Mouse (Mus musculus): ENCODE data around the gene Ptpn13. TPM values are rescaled to one million over a fixed set of nuclear protein-coding genes. Genes with fewer than 3 reads are reported as not detected.

The Ptpn13 gene
- polyA plus RNA-seq, 1 experiment from 2014 or later = 4.1 TPM

- no peaks in the 10 kb centered on the region for H3K27me3 ChIP-seq (replicated peaks; ENCODE audit: control insufficient read depth, insufficient read depth, low read length)
- peak; percentile 63 for ATAC-seq
- no peaks in the 10 kb centered on the region for H3K36me3 ChIP-seq (ENCODE audit: control insufficient read depth, insufficient read depth)
- H3K4me2 ChIP-seq (ENCODE audit: low read length) = peak overlapping the region; percentile 40
- WGBS = 27% methylated on average over 17 of the region's 17 CpGs
- peak overlapping the region; percentile 33; the same call in 1 of the 2 replicates for H3K9ac ChIP-seq (replicated peaks; ENCODE audit: low read depth, low read length)
- H3K4me3 ChIP-seq (replicated peaks; ENCODE audit: low read length) = 0 out of 2 replicates have a peak overlapping the region, but pooled peaks have one; percentile 15
- H3K4me1 ChIP-seq (replicated peaks; ENCODE audit: control insufficient read depth, insufficient read depth, low read length) = peaks cover 10% of the 10 kb centered on the region
- no peaks in the 10 kb centered on the region for H3K9me3 ChIP-seq (ENCODE audit: control insufficient read depth, low read length)
- no peak overlapping the region for H3K27ac ChIP-seq (ENCODE audit: low read length)
Observed at GRCm38 (mm10) chr5:103447806-103448416, 22.9 kb downstream of the Ptpn13 start.

- ATAC-seq = peak; percentile 63; the same call in 1 of the 2 replicates
- Histone ChIP-seq H3K9ac (replicated peaks; ENCODE audit: low read depth, low read length) (no peak overlapping the region), H3K4me1 (replicated peaks; ENCODE audit: control insufficient read depth, insufficient read depth, low read length) (peaks cover 10% of the 10 kb centered on the region), H3K36me3 (ENCODE audit: control insufficient read depth, insufficient read depth) (no peaks in the 10 kb centered on the region), H3K4me3 (replicated peaks; ENCODE audit: low read length) (no peak overlapping the region), H3K27ac (ENCODE audit: low read length) (no peak overlapping the region), H3K4me2 (ENCODE audit: low read length) (peak overlapping the region; percentile 40), H3K9me3 (ENCODE audit: control insufficient read depth, low read length) (no peaks in the 10 kb centered on the region), H3K27me3 (replicated peaks; ENCODE audit: control insufficient read depth, insufficient read depth, low read length) (no peaks in the 10 kb centered on the region)
- WGBS = 0% methylated on average over 1 of the region's 1 CpGs
Observed at GRCm38 (mm10) chr5:103448470-103448869, 23.5 kb downstream of the Ptpn13 start.

- no peak overlapping the region for H3K4me2 ChIP-seq (ENCODE audit: low read length)
- no peak overlapping the region for H3K9ac ChIP-seq (replicated peaks; ENCODE audit: low read depth, low read length)
- 100% methylated on average over 1 of the region's 1 CpGs for WGBS
- peaks cover 10% of the 10 kb centered on the region for H3K4me1 ChIP-seq (replicated peaks; ENCODE audit: control insufficient read depth, insufficient read depth, low read length)
- no peak overlapping the region for H3K4me3 ChIP-seq (replicated peaks; ENCODE audit: low read length)
- no peaks in the 10 kb centered on the region for H3K27me3 ChIP-seq (replicated peaks; ENCODE audit: control insufficient read depth, insufficient read depth, low read length)
- no peaks in the 10 kb centered on the region for H3K36me3 ChIP-seq (ENCODE audit: control insufficient read depth, insufficient read depth)
- ATAC-seq = no peak
- H3K9me3 ChIP-seq (ENCODE audit: control insufficient read depth, low read length) = no peaks in the 10 kb centered on the region
- no peak overlapping the region for H3K27ac ChIP-seq (ENCODE audit: low read length)
Observed at GRCm38 (mm10) chr5:103450663-103451062, 25.7 kb downstream of the Ptpn13 start.

GRCm38 (mm10) chr5:103453361-103454140, 28.6 kb downstream of the Ptpn13 start:
- Histone ChIP-seq H3K4me1 (replicated peaks; ENCODE audit: control insufficient read depth, insufficient read depth, low read length) (peaks cover under 1% of the 10 kb centered on the region; the same call in 1 of the 2 replicates), H3K4me2 (ENCODE audit: low read length) (no peak overlapping the region), H3K4me3 (replicated peaks; ENCODE audit: low read length) (no peak overlapping the region), H3K9ac (replicated peaks; ENCODE audit: low read depth, low read length) (no peak overlapping the region), H3K27ac (ENCODE audit: low read length) (no peak overlapping the region), H3K36me3 (ENCODE audit: control insufficient read depth, insufficient read depth) (no peaks in the 10 kb centered on the region), H3K9me3 (ENCODE audit: control insufficient read depth, low read length) (no peaks in the 10 kb centered on the region), H3K27me3 (replicated peaks; ENCODE audit: control insufficient read depth, insufficient read depth, low read length) (no peaks in the 10 kb centered on the region)
- ATAC-seq = no peak
- WGBS = 70% methylated on average over 14 of the region's 14 CpGs

- Histone ChIP-seq H3K4me1 (replicated peaks; ENCODE audit: control insufficient read depth, insufficient read depth, low read length) (no peaks in the 10 kb centered on the region), H3K9ac (replicated peaks; ENCODE audit: low read depth, low read length) (no peak overlapping the region), H3K4me3 (replicated peaks; ENCODE audit: low read length) (no peak overlapping the region), H3K9me3 (ENCODE audit: control insufficient read depth, low read length) (no peaks in the 10 kb centered on the region), H3K27me3 (replicated peaks; ENCODE audit: control insufficient read depth, insufficient read depth, low read length) (no peaks in the 10 kb centered on the region), H3K36me3 (ENCODE audit: control insufficient read depth, insufficient read depth) (no peaks in the 10 kb centered on the region), H3K4me2 (ENCODE audit: low read length) (no peak overlapping the region), H3K27ac (ENCODE audit: low read length) (no peak overlapping the region)
- 87% methylated on average over 1 of the region's 1 CpGs for WGBS
- no peak for ATAC-seq
Observed at GRCm38 (mm10) chr5:103456794-103457193, 31.8 kb downstream of the Ptpn13 start.

- H3K9ac ChIP-seq (replicated peaks; ENCODE audit: low read depth, low read length) = no peak overlapping the region
- H3K4me2 ChIP-seq (ENCODE audit: low read length) = no peak overlapping the region
- 24% methylated on average over 8 of the region's 8 CpGs for WGBS
- no peak overlapping the region for H3K27ac ChIP-seq (ENCODE audit: low read length)
- no peak for ATAC-seq
- no peaks in the 10 kb centered on the region for H3K4me1 ChIP-seq (replicated peaks; ENCODE audit: control insufficient read depth, insufficient read depth, low read length)
- H3K36me3 ChIP-seq (ENCODE audit: control insufficient read depth, insufficient read depth) = no peaks in the 10 kb centered on the region
- no peak overlapping the region for H3K4me3 ChIP-seq (replicated peaks; ENCODE audit: low read length)
- H3K9me3 ChIP-seq (ENCODE audit: control insufficient read depth, low read length) = no peaks in the 10 kb centered on the region
- H3K27me3 ChIP-seq (replicated peaks; ENCODE audit: control insufficient read depth, insufficient read depth, low read length) = no peaks in the 10 kb centered on the region
Observed at GRCm38 (mm10) chr5:103458411-103458810, 33.4 kb downstream of the Ptpn13 start.

GRCm38 (mm10) chr5:103458959-103459675, 34.1 kb downstream of the Ptpn13 start:
- H3K9ac ChIP-seq (replicated peaks; ENCODE audit: low read depth, low read length) = no peak overlapping the region
- H3K36me3 ChIP-seq (ENCODE audit: control insufficient read depth, insufficient read depth) = no peaks in the 10 kb centered on the region
- H3K27me3 ChIP-seq (replicated peaks; ENCODE audit: control insufficient read depth, insufficient read depth, low read length) = no peaks in the 10 kb centered on the region
- H3K4me1 ChIP-seq (replicated peaks; ENCODE audit: control insufficient read depth, insufficient read depth, low read length) = peaks cover 5% of the 10 kb centered on the region; the same call in 1 of the 2 replicates
- H3K4me3 ChIP-seq (replicated peaks; ENCODE audit: low read length) = no peak overlapping the region
- ATAC-seq = no peak
- 91% methylated on average over 8 of the region's 8 CpGs for WGBS
- H3K4me2 ChIP-seq (ENCODE audit: low read length) = no peak overlapping the region
- no peaks in the 10 kb centered on the region for H3K9me3 ChIP-seq (ENCODE audit: control insufficient read depth, low read length)
- no peak overlapping the region for H3K27ac ChIP-seq (ENCODE audit: low read length)

GRCm38 (mm10) chr5:103460903-103461302, 35.9 kb downstream of the Ptpn13 start:
- Histone ChIP-seq H3K36me3 (ENCODE audit: control insufficient read depth, insufficient read depth) (no peaks in the 10 kb centered on the region), H3K27me3 (replicated peaks; ENCODE audit: control insufficient read depth, insufficient read depth, low read length) (no peaks in the 10 kb centered on the region), H3K4me1 (replicated peaks; ENCODE audit: control insufficient read depth, insufficient read depth, low read length) (peaks cover 5% of the 10 kb centered on the region; the same call in 1 of the 2 replicates), H3K9me3 (ENCODE audit: control insufficient read depth, low read length) (no peaks in the 10 kb centered on the region), H3K27ac (ENCODE audit: low read length) (no peak overlapping the region), H3K4me2 (ENCODE audit: low read length) (no peak overlapping the region), H3K9ac (replicated peaks; ENCODE audit: low read depth, low read length) (no peak overlapping the region), H3K4me3 (replicated peaks; ENCODE audit: low read length) (no peak overlapping the region)
- WGBS = 74% methylated on average over 6 of the region's 6 CpGs
- ATAC-seq = no peak

- WGBS = 50% methylated on average over 10 of the region's 10 CpGs
- ATAC-seq = 0 out of 2 replicates have a peak, but pooled peaks have one; percentile 40
- Histone ChIP-seq H3K4me1 (replicated peaks; ENCODE audit: control insufficient read depth, insufficient read depth, low read length) (peaks cover 5% of the 10 kb centered on the region; the same call in 1 of the 2 replicates), H3K4me3 (replicated peaks; ENCODE audit: low read length) (no peak overlapping the region), H3K36me3 (ENCODE audit: control insufficient read depth, insufficient read depth) (no peaks in the 10 kb centered on the region), H3K4me2 (ENCODE audit: low read length) (no peak overlapping the region), H3K9ac (replicated peaks; ENCODE audit: low read depth, low read length) (no peak overlapping the region), H3K9me3 (ENCODE audit: control insufficient read depth, low read length) (no peaks in the 10 kb centered on the region), H3K27ac (ENCODE audit: low read length) (no peak overlapping the region), H3K27me3 (replicated peaks; ENCODE audit: control insufficient read depth, insufficient read depth, low read length) (no peaks in the 10 kb centered on the region)
Observed at GRCm38 (mm10) chr5:103463661-103464219, 38.7 kb downstream of the Ptpn13 start.

Measured in forebrain, embryonic 16.5 days (tissue).